Mouse (Mus musculus) gastrocnemius, adult 8-10 months (tissue): ENCODE measurements around the gene Kpna4. TPM values are rescaled to one million over a fixed set of nuclear protein-coding genes. Genes with fewer than 3 reads are reported as not detected.

Experiments
- total RNA-seq, 4 experiments: library from RNA; stranded (reverse); gene quantifications; 2 replicates each; pipeline ENCODE4 v1.2.4; 2022

Kpna4 gene
- total RNA-seq, 4 experiments from 2014 or later: 121 to 151 (median 135) TPM

Other genes with a start within 250 kb of the Kpna4 start
- gene Ift80, start 122.5 kb downstream of the Kpna4 start, total RNA-seq: 1 to 10 TPM; 2.1 to 4.3 (median 3.4) TPM
- 1 to 10 TPM; 3.6 to 4.7 (median 4.2) TPM for gene Smc4, start 122.4 kb downstream of the Kpna4 start, total RNA-seq
- gene Trim59, start 82.4 kb downstream of the Kpna4 start, total RNA-seq: under 1 TPM; 0.17 to 0.36 (median 0.24) TPM
- not detected for gene Arl14, start 95.3 kb upstream of the Kpna4 start, total RNA-seq
- gene Ppm1l, start 189.7 kb upstream of the Kpna4 start, total RNA-seq: 100 to 1,000 TPM; 102 to 132 (median 111) TPM